Mouse (Mus musculus) erythroblast, adult 5-6 weeks (primary cell): Measurements from ENCODE around the gene Ptchd3. TPM values are rescaled to one million over a fixed set of nuclear protein-coding genes. Genes with fewer than 3 reads are reported as not detected.

Experiments
- ATAC-seq: replicated peaks from 2 replicates; pipeline ENCODE4 v1.8.0; 2016; ENCODE audit warnings: moderate number of reproducible peaks, mild to moderate bottlenecking, moderate TSS enrichment, inconsistent platforms; ENCODE audit not compliant: poor library complexity, low FRiP score, severe bottlenecking
- total RNA-seq, 2 experiments: library from RNA; stranded (forward) in 1 of 2; stranded (reverse) in 1 of 2; fragments of 150-400 nt in 1 of 2; fragments of 200-764, 138-1000 nt in 1 of 2; gene quantifications; 2 replicates each; pipeline versions ENCODE4 v1.2.3 to v1.2.4; 2015 to 2017; ENCODE audit warnings: low replicate concordance in 2 of 2

Ptchd3 gene
- total RNA-seq (2015; ENCODE audit: low replicate concordance), result not detected in 2 replicates
- total RNA-seq (2017; ENCODE audit: low replicate concordance), result not detected in 2 replicates

DNA sequence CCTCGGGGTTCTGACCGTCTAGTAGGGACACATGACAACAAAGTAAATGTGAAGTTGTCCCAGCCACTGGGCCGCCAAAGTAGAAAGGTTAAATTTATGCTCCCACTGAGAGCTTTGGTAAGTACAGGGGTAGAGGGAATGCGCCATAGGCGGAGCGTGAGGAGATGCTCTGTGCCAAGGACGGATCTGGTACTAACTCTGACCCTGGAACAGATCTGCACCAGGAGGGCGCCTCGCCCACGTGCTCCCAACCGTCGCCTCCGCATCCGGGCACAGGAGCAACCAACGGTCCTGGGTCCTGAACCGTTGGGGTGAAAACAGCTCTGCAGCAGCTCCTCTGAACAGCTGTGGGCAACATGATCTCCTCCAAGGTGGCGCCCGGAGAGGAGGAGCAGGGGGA, at the start of gene Ptchd3:
TSS of gene Ptchd3 (plus strand) at position 301 of the 400 bp plus-strand sequence.
- no peak for ATAC-seq

- ATAC-seq, result no peak
Observed at GRCm38 (mm10) chr11:121781831-121782230, 48.2 kb upstream of the Ptchd3 start.

DNA sequence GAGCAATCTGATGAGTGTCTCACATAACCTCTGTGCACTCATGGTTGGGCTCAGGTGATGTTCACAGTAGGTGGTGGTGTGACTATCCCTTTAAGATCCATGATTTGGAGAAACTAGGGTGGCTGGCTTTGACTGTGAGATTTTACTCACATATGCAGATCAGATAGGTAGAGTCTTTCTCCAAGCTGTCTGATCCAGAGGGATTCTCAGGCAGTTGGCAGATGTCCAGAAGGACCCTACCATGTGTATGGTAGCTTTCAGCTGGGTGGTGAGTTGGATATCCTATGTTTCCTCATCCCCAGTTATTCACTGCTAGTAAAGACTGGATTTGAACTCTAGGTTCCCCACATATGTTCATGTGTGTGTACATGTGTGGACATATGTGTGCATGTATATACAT, 42.6 kb upstream of the Ptchd3 start:
- ATAC-seq, result no peak

GRCm38 (mm10) chr11:121789566-121789965, 40.5 kb upstream of the Ptchd3 start:
- ATAC-seq, result no peak

- ATAC-seq, result no peak
Observed at GRCm38 (mm10) chr11:121790671-121791094, 39.4 kb upstream of the Ptchd3 start.

DNA sequence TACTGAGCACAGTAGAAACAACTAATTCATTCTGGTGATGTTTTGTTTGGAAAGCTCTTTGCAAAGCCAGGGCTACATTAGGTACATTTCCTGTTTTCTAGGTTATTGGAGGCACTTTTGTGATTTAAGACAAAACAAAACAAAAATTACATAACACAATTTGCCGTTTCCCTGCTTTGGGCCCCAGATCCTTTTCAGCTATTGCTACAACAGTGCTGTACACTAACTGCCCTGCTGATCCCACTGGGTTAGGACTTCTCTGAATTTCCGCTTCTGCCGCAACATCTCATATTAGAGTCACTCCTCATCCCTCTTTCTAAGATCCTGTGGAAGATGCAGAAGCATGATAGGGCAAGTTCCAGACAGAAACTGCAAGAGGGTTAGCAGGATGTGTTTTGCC, 38.6 kb upstream of the Ptchd3 start:
- no peak for ATAC-seq

DNA sequence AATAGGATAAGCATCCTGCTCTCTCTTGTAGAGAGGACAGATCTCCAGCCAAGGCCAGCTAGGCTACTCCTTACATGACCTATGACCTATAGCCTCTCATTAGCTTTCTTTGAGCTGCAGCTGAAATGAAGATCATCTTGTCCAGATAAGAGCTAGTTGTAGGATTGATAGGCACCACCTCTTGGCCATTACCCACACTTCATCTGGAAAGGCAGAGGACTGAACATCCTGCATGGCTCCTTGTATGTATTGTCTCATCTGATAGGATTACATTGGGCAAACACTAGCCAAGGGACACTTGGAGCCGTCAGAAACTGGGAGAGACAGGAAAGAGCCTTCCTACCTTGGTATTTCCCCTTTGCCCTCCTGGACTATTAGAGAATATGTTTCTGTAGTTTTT, 38.1 kb upstream of the Ptchd3 start:
- no peak for ATAC-seq

- ATAC-seq, result no peak
Observed at GRCm38 (mm10) chr11:121793530-121793929, 36.5 kb upstream of the Ptchd3 start.

DNA sequence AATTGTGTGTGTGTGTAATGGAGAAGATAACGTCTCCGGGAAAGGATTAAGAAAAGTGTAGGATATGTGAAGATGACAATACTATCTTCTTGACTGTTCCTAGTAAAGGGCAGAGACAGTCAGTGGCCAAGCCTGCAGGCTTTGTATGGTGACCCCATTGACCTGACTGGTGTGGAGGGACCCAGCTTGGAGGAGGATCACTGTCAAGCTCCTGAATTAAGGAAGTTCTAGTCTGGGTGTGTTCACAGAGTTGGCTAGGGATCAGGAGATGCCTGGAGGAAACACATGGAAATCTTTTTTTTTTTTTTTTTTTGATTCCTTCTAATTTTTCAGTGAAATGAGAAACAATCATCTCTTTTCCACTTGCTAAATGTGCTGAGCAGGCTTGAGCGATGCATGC, 35.9 kb upstream of the Ptchd3 start:
- ATAC-seq, result no peak

- no peak for ATAC-seq
Observed at GRCm38 (mm10) chr11:121794591-121795199, 35.4 kb upstream of the Ptchd3 start.

- no peak for ATAC-seq
Observed at GRCm38 (mm10) chr11:121795978-121796377, 34.1 kb upstream of the Ptchd3 start.

DNA sequence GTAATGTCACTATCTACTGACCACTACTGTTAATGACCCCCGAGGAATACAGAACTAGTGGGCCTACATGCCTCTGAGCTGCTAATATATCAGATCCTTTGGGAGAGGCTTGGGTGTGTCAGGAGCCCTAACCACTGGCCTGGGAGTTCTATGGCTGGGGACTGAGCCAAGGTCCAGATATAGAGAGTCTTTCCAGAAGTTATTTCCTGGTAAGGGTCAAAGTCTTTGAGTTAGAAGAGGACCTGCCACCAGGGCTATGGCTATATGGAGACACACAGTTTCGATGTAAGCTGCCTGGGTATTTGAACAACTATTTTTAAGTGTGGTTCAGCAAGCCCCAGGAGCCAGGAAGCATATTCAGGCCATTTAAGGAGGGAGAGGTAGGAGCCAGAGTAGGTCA, 31.5 kb upstream of the Ptchd3 start:
- ATAC-seq, result no peak

GRCm38 (mm10) chr11:121799746-121800299, 30.2 kb upstream of the Ptchd3 start:
- no peak for ATAC-seq

DNA sequence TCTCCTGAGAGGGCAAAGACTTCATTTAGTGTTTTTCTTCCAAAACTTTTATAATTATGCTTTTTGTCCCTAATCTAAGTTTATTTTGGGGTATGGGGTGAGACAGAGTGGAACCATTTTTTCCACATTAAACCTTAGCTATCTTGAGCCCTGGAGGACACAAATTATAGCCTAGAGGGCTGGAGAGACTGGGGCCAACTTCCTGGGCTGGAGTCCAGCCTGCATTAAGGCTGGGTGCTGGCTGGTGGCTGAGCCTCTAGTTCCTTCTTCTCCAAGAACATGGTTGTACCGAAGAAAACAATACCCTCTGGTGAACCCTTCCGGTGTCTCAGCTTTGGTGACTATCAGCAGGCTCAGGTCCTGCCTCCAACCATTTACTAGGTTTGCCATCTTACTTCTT, 27.3 kb upstream of the Ptchd3 start:
- ATAC-seq, result no peak

- ATAC-seq, result no peak
Observed at GRCm38 (mm10) chr11:121804258-121805027, 25.6 kb upstream of the Ptchd3 start.

DNA sequence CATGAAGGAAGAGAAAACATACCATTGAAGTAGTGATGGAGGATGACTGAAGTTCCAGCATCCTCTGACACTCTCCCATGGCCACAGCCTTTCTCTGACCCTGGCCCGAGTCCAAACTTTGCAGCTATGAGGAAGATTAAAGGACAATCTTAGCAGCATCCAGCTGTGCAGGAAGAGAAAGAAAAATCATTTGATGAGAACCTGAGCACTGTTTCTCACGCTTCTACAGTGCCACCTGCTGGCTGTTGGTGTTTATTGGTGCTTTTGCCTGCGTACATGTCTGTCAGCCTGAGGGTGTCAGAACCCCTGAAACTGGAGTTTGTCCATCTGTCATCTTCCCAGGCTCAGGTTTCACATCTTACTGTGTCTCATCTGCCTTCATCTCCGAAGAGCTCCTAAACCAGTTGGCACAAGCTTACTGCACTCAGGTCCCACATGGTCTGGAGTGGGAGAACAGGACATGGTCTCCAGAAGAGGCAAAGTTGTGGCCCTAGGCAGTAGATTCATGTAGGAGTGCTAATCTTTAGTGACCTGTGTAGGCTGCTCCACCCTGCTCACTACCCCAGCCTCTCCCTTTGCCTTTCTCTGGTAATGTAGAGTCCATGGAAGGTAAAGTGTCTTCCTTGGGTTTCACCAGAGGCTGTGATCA, 21.7 kb upstream of the Ptchd3 start:
- ATAC-seq, result 0 out of 2 replicates have a peak, but pooled peaks have one; percentile 47

GRCm38 (mm10) chr11:121808866-121809265, 21.2 kb upstream of the Ptchd3 start:
- ATAC-seq, result no peak

GRCm38 (mm10) chr11:121845923-121846322, 15.9 kb downstream of the Ptchd3 start:
- no peak for ATAC-seq

GRCm38 (mm10) chr11:121847790-121848299, 17.8 kb downstream of the Ptchd3 start:
- peak; percentile 81 for ATAC-seq
